Mouse (Mus musculus): ENCODE results near the gene Pdrg1. TPM values are rescaled to one million over a fixed set of nuclear protein-coding genes. Genes with fewer than 3 reads are reported as not detected.

Pdrg1 gene
- total RNA-seq (2012; rRNA removed): 52.2 and 53.3 TPM in 2 replicates

- H3K27ac ChIP-seq (ENCODE audit: insufficient read depth, low read depth, low read length, poor library complexity, severe bottlenecking): no peak within 1 kb of the TSS
- in situ Hi-C loops (cut with MboI; ENCODE audit: low sequenced_read_pairs in 2 of 2, unreplicated experiment in 2 of 2): no loop called here
These were observed at the start of gene Pdrg1 for GRCm38 (mm10) chr2:153014758-153015593. TSS of gene Pdrg1 (minus strand) at chr2:153015427.

GRCm38 (mm10) chr2:153064190-153064970, 49.2 kb upstream of the Pdrg1 start:
- no peak overlapping the region for H3K4me3 ChIP-seq (ENCODE audit: insufficient read depth in 1 of 2, low read depth in 1 of 2, low read length in 2 of 2, poor library complexity in 1 of 2, severe bottlenecking in 1 of 2)
- H3K4me1 ChIP-seq (ENCODE audit: control insufficient read depth in 2 of 2, insufficient read depth in 2 of 2, low read length in 2 of 2, poor library complexity in 1 of 2): peaks cover 0 to 20% of the 10 kb centered on the region in 2 experiments; a peak in 2 of 4 replicates
- no peaks in the 10 kb centered on the region for H3K9me3 ChIP-seq (ENCODE audit: control insufficient read depth, insufficient read depth, low read depth, low read length)
- no peak for DNase-seq (ENCODE audit: low read depth, low spot score)
- H3K9ac ChIP-seq (ENCODE audit: insufficient read depth, low read depth, low read length, poor library complexity, severe bottlenecking): no peak overlapping the region
- no peak for TF ChIP-seq MAFK (IDR thresholded peaks at IDR 0.05; ENCODE audit: insufficient read depth, low read depth, low read length)
- no peak for TF ChIP-seq CHD2 (IDR thresholded peaks at IDR 0.05; ENCODE audit: low read depth, low read length)
- TF ChIP-seq ZC3H11A (IDR thresholded peaks at IDR 0.05; ENCODE audit: borderline replicate concordance, low read depth, low read length): no peak
- no peak for TF ChIP-seq HCFC1 (IDR thresholded peaks at IDR 0.05; ENCODE audit: borderline replicate concordance, insufficient read depth, low read length)
- TF ChIP-seq ZNF384 (IDR thresholded peaks at IDR 0.05; ENCODE audit: low read depth, low read length): no peak
- in situ Hi-C loops (cut with MboI; ENCODE audit: low sequenced_read_pairs in 2 of 2, unreplicated experiment in 2 of 2): no loop called here
- H3K27ac ChIP-seq (ENCODE audit: insufficient read depth, low read depth, low read length, poor library complexity, severe bottlenecking): no peak overlapping the region
- H3K36me3 ChIP-seq (ENCODE audit: control insufficient read depth, insufficient read depth, low read length, poor library complexity, severe bottlenecking): no peaks in the 10 kb centered on the region; the same call in 1 of the 2 replicates

More at GRCm38 (mm10) chr2:153014758-153015593, at the start of gene Pdrg1:
- Histone ChIP-seq H3K36me3 (ENCODE audit: control insufficient read depth, insufficient read depth, low read length, poor library complexity, severe bottlenecking) (peaks cover 19% of the 10 kb centered on the region), H3K4me1 (ENCODE audit: control insufficient read depth in 2 of 2, insufficient read depth in 2 of 2, low read length in 2 of 2, poor library complexity in 1 of 2) (peaks cover 0 to 6% of the 10 kb centered on the region in 2 experiments; a peak in 3 of 4 replicates), H3K9ac (ENCODE audit: insufficient read depth, low read depth, low read length, poor library complexity, severe bottlenecking) (peak within 1 kb of the TSS; percentile 82), H3K4me3 (ENCODE audit: insufficient read depth in 1 of 2, low read depth in 1 of 2, low read length in 2 of 2, poor library complexity in 1 of 2, severe bottlenecking in 1 of 2) (peak within 1 kb of the TSS; percentile 77 to 87), H3K9me3 (ENCODE audit: control insufficient read depth, insufficient read depth, low read depth, low read length) (no peaks in the 10 kb centered on the region)
- DNase-seq (ENCODE audit: low read depth, low spot score): peak; percentile 97
- TF ChIP-seq CHD2 (IDR thresholded peaks at IDR 0.05; ENCODE audit: low read depth, low read length): no peak
- no peak for TF ChIP-seq ZNF384 (IDR thresholded peaks at IDR 0.05; ENCODE audit: low read depth, low read length)
- TF ChIP-seq HCFC1 (IDR thresholded peaks at IDR 0.05; ENCODE audit: borderline replicate concordance, insufficient read depth, low read length): no peak
- TF ChIP-seq MAFK (IDR thresholded peaks at IDR 0.05; ENCODE audit: insufficient read depth, low read depth, low read length): no peak
- TF ChIP-seq ZC3H11A (IDR thresholded peaks at IDR 0.05; ENCODE audit: borderline replicate concordance, low read depth, low read length): no peak

- Histone ChIP-seq H3K36me3 (ENCODE audit: control insufficient read depth, insufficient read depth, low read length, poor library complexity, severe bottlenecking) (no peaks in the 10 kb centered on the region), H3K9me3 (ENCODE audit: control insufficient read depth, insufficient read depth, low read depth, low read length) (no peaks in the 10 kb centered on the region), H3K9ac (ENCODE audit: insufficient read depth, low read depth, low read length, poor library complexity, severe bottlenecking) (no peak overlapping the region), H3K4me1 (ENCODE audit: control insufficient read depth in 2 of 2, insufficient read depth in 2 of 2, low read length in 2 of 2, poor library complexity in 1 of 2) (peaks cover 0 to 20% of the 10 kb centered on the region in 2 experiments; a peak in 2 of 4 replicates), H3K4me3 (ENCODE audit: insufficient read depth in 1 of 2, low read depth in 1 of 2, low read length in 2 of 2, poor library complexity in 1 of 2, severe bottlenecking in 1 of 2) (no peak overlapping the region), H3K27ac (ENCODE audit: insufficient read depth, low read depth, low read length, poor library complexity, severe bottlenecking) (no peak overlapping the region)
- TF ChIP-seq ZNF384 (IDR thresholded peaks at IDR 0.05; ENCODE audit: low read depth, low read length) (no peak), MAFK (IDR thresholded peaks at IDR 0.05; ENCODE audit: insufficient read depth, low read depth, low read length) (no peak), ZC3H11A (IDR thresholded peaks at IDR 0.05; ENCODE audit: borderline replicate concordance, low read depth, low read length) (no peak), CHD2 (IDR thresholded peaks at IDR 0.05; ENCODE audit: low read depth, low read length) (no peak), HCFC1 (IDR thresholded peaks at IDR 0.05; ENCODE audit: borderline replicate concordance, insufficient read depth, low read length) (no peak)
- no peak for DNase-seq (ENCODE audit: low read depth, low spot score)
- in situ Hi-C loops (cut with MboI; ENCODE audit: low sequenced_read_pairs in 2 of 2, unreplicated experiment in 2 of 2): no loop called here
These were observed 48.2 kb upstream of the Pdrg1 start for GRCm38 (mm10) chr2:153063394-153063793.

GRCm38 (mm10) chr2:153060216-153060615, 45.0 kb upstream of the Pdrg1 start:
- DNase-seq (ENCODE audit: low read depth, low spot score): no peak
- Histone ChIP-seq H3K27ac (ENCODE audit: insufficient read depth, low read depth, low read length, poor library complexity, severe bottlenecking) (no peak overlapping the region), H3K9me3 (ENCODE audit: control insufficient read depth, insufficient read depth, low read depth, low read length) (no peaks in the 10 kb centered on the region), H3K4me1 (ENCODE audit: control insufficient read depth in 2 of 2, insufficient read depth in 2 of 2, low read length in 2 of 2, poor library complexity in 1 of 2) (peaks cover 0 to 5% of the 10 kb centered on the region in 2 experiments; a peak in 1 of 4 replicates), H3K36me3 (ENCODE audit: control insufficient read depth, insufficient read depth, low read length, poor library complexity, severe bottlenecking) (no peaks in the 10 kb centered on the region), H3K4me3 (ENCODE audit: insufficient read depth in 1 of 2, low read depth in 1 of 2, low read length in 2 of 2, poor library complexity in 1 of 2, severe bottlenecking in 1 of 2) (no peak overlapping the region), H3K9ac (ENCODE audit: insufficient read depth, low read depth, low read length, poor library complexity, severe bottlenecking) (no peak overlapping the region)
- TF ChIP-seq MAFK (IDR thresholded peaks at IDR 0.05; ENCODE audit: insufficient read depth, low read depth, low read length) (no peak), CHD2 (IDR thresholded peaks at IDR 0.05; ENCODE audit: low read depth, low read length) (no peak), ZNF384 (IDR thresholded peaks at IDR 0.05; ENCODE audit: low read depth, low read length) (no peak), HCFC1 (IDR thresholded peaks at IDR 0.05; ENCODE audit: borderline replicate concordance, insufficient read depth, low read length) (no peak), ZC3H11A (IDR thresholded peaks at IDR 0.05; ENCODE audit: borderline replicate concordance, low read depth, low read length) (no peak)
- in situ Hi-C loops (cut with MboI; ENCODE audit: low sequenced_read_pairs in 2 of 2, unreplicated experiment in 2 of 2): no loop called here
